Mouse (Mus musculus) megakaryocyte, embryonic 14.5 days (primary cell): ENCODE data around the gene Serpini2. TPM values are rescaled to one million over a fixed set of nuclear protein-coding genes. Genes with fewer than 3 reads are reported as not detected.

Source experiments
- H3K27me3 ChIP-seq: replicated peaks from 2 replicates; pipeline ENCODE3; 2012; ENCODE audit warnings: inconsistent platforms
- H3K36me3 ChIP-seq: replicated peaks from 2 replicates; pipeline ENCODE3; 2012; ENCODE audit warnings: low read length, inconsistent platforms, mixed read lengths
- H3K4me1 ChIP-seq: 2 replicates; pipeline ENCODE4 v1.6.1; 2012; ENCODE audit warnings: inconsistent platforms
- H3K4me3 ChIP-seq: replicated peaks from 2 replicates; pipeline ENCODE3; 2012; ENCODE audit warnings: moderate library complexity, mild to moderate bottlenecking, inconsistent platforms
- H3K9me3 ChIP-seq: 2 replicates; pipeline ENCODE4 v1.6.1; 2012; ENCODE audit warnings: inconsistent platforms
- FLI1 ChIP-seq: IDR thresholded peaks from 2 replicates; pipeline ENCODE4 v1.6.1; 2012; ENCODE audit warnings: low read length, inconsistent platforms, mixed read lengths
- GATA1 ChIP-seq: IDR thresholded peaks from 3 replicates; pipeline ENCODE4 v1.6.1; 2012; ENCODE audit warnings: mixed read lengths, low read length, inconsistent platforms, borderline replicate concordance
- polyA plus RNA-seq: library from polyadenylated mRNA; stranded (reverse); fragments of >175 nt; gene quantifications from 2 replicates; pipeline ENCODE4 v1.2.3, GENCODE M21; 2012; ENCODE audit warnings: low replicate concordance; ENCODE audit not compliant: insufficient read depth

Serpini2 gene
- polyA plus RNA-seq, 1 experiment: not detected

DNA sequence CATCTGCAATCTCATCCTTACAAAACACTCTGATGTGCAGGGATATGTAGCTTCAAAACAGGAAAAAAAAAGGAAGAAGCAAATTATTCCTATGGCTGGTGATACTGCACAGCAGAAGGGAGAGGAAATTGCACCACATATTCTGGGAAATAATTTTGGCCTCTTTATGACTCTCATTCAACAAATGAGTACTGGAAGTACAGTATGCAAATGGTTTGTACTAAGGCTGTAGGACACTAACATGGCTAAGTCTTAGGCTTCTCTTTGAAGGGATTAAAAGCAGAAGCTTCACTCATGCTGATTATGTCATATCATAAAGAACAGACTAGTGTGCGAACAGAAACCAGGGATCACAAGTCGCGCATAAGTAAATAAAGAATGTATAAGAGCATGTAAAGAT, 6.6 kb upstream of the Serpini2 start:
- no peaks in the 10 kb centered on the region for H3K9me3 ChIP-seq
- no peaks in the 10 kb centered on the region for H3K36me3 ChIP-seq
- no peak for TF ChIP-seq FLI1
- no peak overlapping the region for H3K4me3 ChIP-seq
- no peaks in the 10 kb centered on the region for H3K4me1 ChIP-seq
- no peaks in the 10 kb centered on the region for H3K27me3 ChIP-seq

- TF ChIP-seq FLI1 (no peak), GATA1 (no peak)
- no peaks in the 10 kb centered on the region for H3K9me3 ChIP-seq
These were observed 5.2 kb upstream of the Serpini2 start for GRCm38 (mm10) chr3:75275127-75275526.

DNA sequence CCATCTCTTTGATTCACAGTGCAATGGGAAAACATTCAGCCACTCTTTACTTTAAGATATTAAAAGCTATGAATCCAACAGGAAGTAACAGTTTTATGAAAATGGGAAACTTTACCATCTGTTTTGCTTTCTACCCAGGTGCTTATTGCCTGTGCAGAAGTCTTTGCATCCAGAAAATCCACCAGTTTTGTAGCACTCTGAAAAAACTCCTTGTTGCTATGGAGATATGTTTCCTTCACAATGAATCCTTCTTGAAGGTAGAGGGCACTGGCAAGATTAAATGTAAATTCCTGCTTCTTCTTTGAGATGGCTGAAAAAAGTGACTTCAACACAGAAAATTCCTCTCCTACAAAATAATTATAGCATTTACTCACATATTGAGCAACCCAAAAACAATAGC, 10.5 kb downstream of the Serpini2 start:
- Histone ChIP-seq H3K4me1 (no peaks in the 10 kb centered on the region), H3K27me3 (no peaks in the 10 kb centered on the region), H3K9me3 (no peaks in the 10 kb centered on the region), H3K36me3 (no peaks in the 10 kb centered on the region), H3K4me3 (no peak overlapping the region)
- no peak for TF ChIP-seq GATA1
- no peak for TF ChIP-seq FLI1

More at GRCm38 (mm10) chr3:75275127-75275526, 5.2 kb upstream of the Serpini2 start:
- Histone ChIP-seq H3K4me1 (no peaks in the 10 kb centered on the region), H3K36me3 (no peaks in the 10 kb centered on the region), H3K4me3 (no peak overlapping the region), H3K27me3 (no peaks in the 10 kb centered on the region)

GRCm38 (mm10) chr3:75219694-75220093, 50.2 kb downstream of the Serpini2 start:
- peaks cover 4% of the 10 kb centered on the region; the same call in 1 of the 2 replicates for H3K9me3 ChIP-seq
- H3K4me1 ChIP-seq: peaks cover 6% of the 10 kb centered on the region; the same call in 1 of the 2 replicates
- no peaks in the 10 kb centered on the region for H3K36me3 ChIP-seq
- no peaks in the 10 kb centered on the region for H3K27me3 ChIP-seq
- no peak overlapping the region for H3K4me3 ChIP-seq
- TF ChIP-seq GATA1 (no peak), FLI1 (no peak)

DNA sequence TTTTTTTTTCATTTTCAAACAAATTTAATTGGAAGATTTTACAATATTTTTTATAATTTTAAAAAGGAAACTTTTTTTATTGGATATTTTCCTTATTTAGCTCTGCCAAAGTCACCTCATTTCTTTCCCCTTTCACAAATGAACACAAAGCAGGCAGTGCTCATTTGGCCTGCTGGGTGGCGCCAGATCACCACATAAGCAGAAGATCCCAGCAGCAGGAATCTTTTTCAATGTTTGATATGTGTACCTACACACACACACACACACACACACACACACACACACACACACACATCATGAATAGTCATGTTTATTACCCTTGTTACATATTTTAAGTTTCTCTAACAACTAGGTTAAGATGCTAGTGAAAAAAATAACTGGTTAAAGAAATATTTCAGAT, 50.7 kb downstream of the Serpini2 start:
- Histone ChIP-seq H3K4me3 (no peak overlapping the region), H3K36me3 (no peaks in the 10 kb centered on the region), H3K27me3 (no peaks in the 10 kb centered on the region), H3K4me1 (peaks cover 6% of the 10 kb centered on the region; the same call in 1 of the 2 replicates), H3K9me3 (peaks cover 4% of the 10 kb centered on the region; the same call in 1 of the 2 replicates)
- TF ChIP-seq GATA1 (no peak), FLI1 (no peak)

GRCm38 (mm10) chr3:75202808-75203503, 66.9 kb downstream of the Serpini2 start:
- no peaks in the 10 kb centered on the region for H3K27me3 ChIP-seq
- H3K36me3 ChIP-seq: no peaks in the 10 kb centered on the region
- TF ChIP-seq FLI1: no peak
- TF ChIP-seq GATA1: no peak

More at GRCm38 (mm10) chr3:75202808-75203503, 66.9 kb downstream of the Serpini2 start:
- H3K4me1 ChIP-seq: no peaks in the 10 kb centered on the region
- H3K9me3 ChIP-seq: no peaks in the 10 kb centered on the region
- H3K4me3 ChIP-seq: no peak overlapping the region

Other genes with a start within 250 kb of the Serpini2 start
- gene Zbbx, start 105.0 kb downstream of the Serpini2 start, polyA plus RNA-seq: not detected in 2 replicates
- gene Wdr49, start 212.1 kb upstream of the Serpini2 start, polyA plus RNA-seq: not detected in 2 replicates